Comparison of ENCODE assay signal across 21 mouse cellular contexts in genomic region chr5:64586316-64586715, GRCm38 (mm10).
DNase-seq lines count a peak whose midpoint lies in the region; ATAC-seq lines count a peak whose summit lies in the region.
"Had no signal": no experiment of that assay in that cellular context is flagged by ENCODE, and none has a peak within 500 bp of the region (broad histone marks: within the 10 kb centered on the region; RNA-seq: fewer than 3 reads in every experiment).

No protein-coding gene starts in this region.

- no peak overlapping the region for H3K4me2 ChIP-seq in forebrain, embryonic 15.5 days (replicated peaks)
- H3K4me2 ChIP-seq in liver, embryonic 12.5 days, result no peak overlapping the region
- H3K4me2 ChIP-seq in liver, embryonic 16.5 days (ENCODE audit: low read depth, low read length), result no peak overlapping the region
- H3K4me2 ChIP-seq: embryonic facial prominence, embryonic 15.5 days; forebrain, embryonic 12.5 days; heart, embryonic 13.5 days; hindbrain, embryonic 12.5 days had no signal

- WGBS in forebrain, embryonic 10.5 days, result 92% methylated on average over 6 of the region's 6 CpGs
- WGBS in forebrain, embryonic 15.5 days, result 93% methylated on average over 6 of the region's 6 CpGs
- WGBS in liver, embryonic 12.5 days (ENCODE audit: insufficient replicate concordance), result 83% methylated on average over 6 of the region's 6 CpGs
- 87% methylated on average over 6 of the region's 6 CpGs for WGBS in liver, embryonic 16.5 days (ENCODE audit: insufficient replicate concordance)

- no peak for ATAC-seq in forebrain, embryonic 15.5 days (replicated peaks)
- no peak for ATAC-seq in liver, embryonic 12.5 days
- ATAC-seq in liver, embryonic 16.5 days (ENCODE audit: low read depth), result no peak
- ATAC-seq: hindbrain, embryonic 16.5 days; inflammation-experienced regulatory T-cells, adult 6 months had no signal

- H3K4me1 ChIP-seq in forebrain, embryonic 10.5 days, result peaks cover 23% of the 10 kb centered on the region
- H3K4me1 ChIP-seq in forebrain, embryonic 15.5 days, result no peaks in the 10 kb centered on the region
- H3K4me1 ChIP-seq in liver, embryonic 12.5 days, result peaks cover 76% of the 10 kb centered on the region
- H3K4me1 ChIP-seq in liver, embryonic 16.5 days (ENCODE audit: control insufficient read depth, low read depth, low read length), result peaks cover 42% of the 10 kb centered on the region

- H3K9me3 ChIP-seq in forebrain, embryonic 10.5 days, result no peaks in the 10 kb centered on the region; the same call in 1 of the 2 replicates
- H3K9me3 ChIP-seq in forebrain, embryonic 15.5 days, result no peaks in the 10 kb centered on the region
- H3K9me3 ChIP-seq in liver, embryonic 12.5 days (replicated peaks), result no peaks in the 10 kb centered on the region
- H3K9me3 ChIP-seq in liver, embryonic 16.5 days (replicated peaks; ENCODE audit: control insufficient read depth, low read length), result no peaks in the 10 kb centered on the region
- H3K9me3 ChIP-seq: embryonic facial prominence, embryonic 15.5 days; forebrain, embryonic 12.5 days; hindbrain, embryonic 12.5 days had no signal

- H3K27ac ChIP-seq in forebrain, embryonic 10.5 days, result peak overlapping the region; percentile 60
- H3K27ac ChIP-seq in forebrain, embryonic 15.5 days (replicated peaks), result no peak overlapping the region
- H3K27ac ChIP-seq in liver, embryonic 12.5 days, result 0 out of 2 replicates have a peak overlapping the region, but pooled peaks have one; percentile 23
- 0 out of 2 replicates have a peak overlapping the region, but pooled peaks have one; percentile 11 for H3K27ac ChIP-seq in liver, embryonic 16.5 days (ENCODE audit: low read length)
- H3K27ac ChIP-seq: embryonic facial prominence, embryonic 15.5 days; forebrain, embryonic 12.5 days; heart, embryonic 13.5 days; hindbrain, embryonic 12.5 days had no signal

- no peak for DNase-seq in forebrain, embryonic 10.5 days (ENCODE audit: extremely low spot score, low spot score)
- DNase-seq in liver, result no peak
- peak; percentile 22 for DNase-seq in 3134 (ENCODE audit: extremely low read depth, insufficient read length, low spot score)
- DNase-seq in adrenal gland, adult 8-10 months, result no peak
- DNase-seq: adrenal gland, postnatal 10 days; cerebellum, adult 11 months; cerebellum, adult 8-10 months; cerebellum, postnatal 14 days; embryo, embryonic 11 days; gastrocnemius, postnatal 10 days; heart, postnatal 4 days had no signal

- no peaks in the 10 kb centered on the region for H3K36me3 ChIP-seq in forebrain, embryonic 10.5 days (replicated peaks)
- no peaks in the 10 kb centered on the region for H3K36me3 ChIP-seq in forebrain, embryonic 15.5 days
- no peaks in the 10 kb centered on the region for H3K36me3 ChIP-seq in liver, embryonic 12.5 days
- H3K36me3 ChIP-seq in liver, embryonic 16.5 days (ENCODE audit: control insufficient read depth, insufficient read depth), result no peaks in the 10 kb centered on the region
- H3K36me3 ChIP-seq: embryonic facial prominence, embryonic 15.5 days; forebrain, embryonic 12.5 days; heart, embryonic 13.5 days; hindbrain, embryonic 12.5 days had no signal

- no peak overlapping the region for H3K9ac ChIP-seq in forebrain, embryonic 15.5 days (replicated peaks)
- H3K9ac ChIP-seq in liver, embryonic 12.5 days, result peak overlapping the region; percentile 43; the same call in 1 of the 2 replicates
- no peak overlapping the region for H3K9ac ChIP-seq in liver, embryonic 16.5 days (ENCODE audit: low read depth, low read length)
- H3K9ac ChIP-seq: embryonic facial prominence, embryonic 15.5 days; forebrain, embryonic 12.5 days; heart, embryonic 13.5 days; hindbrain, embryonic 12.5 days had no signal

- H3K27me3 ChIP-seq in forebrain, embryonic 10.5 days (ENCODE audit: poor library complexity, severe bottlenecking), result no peaks in the 10 kb centered on the region
- no peaks in the 10 kb centered on the region for H3K27me3 ChIP-seq in forebrain, embryonic 15.5 days
- H3K27me3 ChIP-seq in liver, embryonic 12.5 days (replicated peaks), result no peaks in the 10 kb centered on the region
- no peaks in the 10 kb centered on the region for H3K27me3 ChIP-seq in liver, embryonic 16.5 days (ENCODE audit: control insufficient read depth, insufficient read depth, low read depth, low read length)
- H3K27me3 ChIP-seq: embryonic facial prominence, embryonic 15.5 days; forebrain, embryonic 12.5 days; heart, embryonic 13.5 days; hindbrain, embryonic 12.5 days had no signal

- H3K4me3 ChIP-seq in forebrain, embryonic 10.5 days, result no peak overlapping the region
- no peak overlapping the region for H3K4me3 ChIP-seq in forebrain, embryonic 15.5 days
- no peak overlapping the region for H3K4me3 ChIP-seq in liver, embryonic 12.5 days
- H3K4me3 ChIP-seq in liver, embryonic 16.5 days (ENCODE audit: low read depth, low read length), result no peak overlapping the region
- H3K4me3 ChIP-seq: embryonic facial prominence, embryonic 15.5 days; erythroblast, embryonic 14.5 days; forebrain, embryonic 12.5 days; heart, embryonic 13.5 days; hindbrain, embryonic 12.5 days had no signal
